Mouse (Mus musculus) cortical plate, adult 2 months (tissue): ENCODE measurements at regions not wholly inside any gene's neighbourhood (a gene's known extent, or its start where the extent isn't known, plus 50 kb on each side); places are given as distances from the start of the nearest gene placed in this dataset.
"Not testable (repeated sequence)": the region's sequence is repeated elsewhere in the genome, so short reads cannot be mapped to it uniquely, and the experiment has no call there.

Experiments
- H3K27ac ChIP-seq: fragments of 200-500 bp; 2 replicates; pipeline ENCODE4 v1.5.1; 2012; ENCODE audit warnings: low read length, control low read depth, inconsistent platforms; ENCODE audit not compliant: insufficient read depth
- H3K4me1 ChIP-seq: fragments of 200-500 bp; 2 replicates; pipeline ENCODE4 v1.6.1; 2011; ENCODE audit warnings: low read length; ENCODE audit not compliant: control insufficient read depth, insufficient read depth
- H3K4me3 ChIP-seq: fragments of 200-500 bp; 2 replicates; pipeline ENCODE4 v1.5.1; 2011; ENCODE audit warnings: mild to moderate bottlenecking, low read length, control low read depth; ENCODE audit not compliant: insufficient read depth
- CTCF ChIP-seq: fragments of 200-500 bp; IDR thresholded peaks from 2 replicates; pipeline ENCODE4 v1.5.1; 2011; ENCODE audit warnings: mild to moderate bottlenecking, control low read depth, low read length; ENCODE audit not compliant: insufficient read depth; ENCODE audit errors: extremely low read depth
- POLR2A ChIP-seq: fragments of 200-500 bp; IDR thresholded peaks from 2 replicates; pipeline ENCODE4 v1.6.1; 2011; ENCODE audit warnings: mild to moderate bottlenecking, low read length, control low read depth; ENCODE audit not compliant: insufficient read depth; ENCODE audit errors: extremely low read depth

GRCm38 (mm10) chr3:11094804-11095203, 759.3 kb upstream of the Gm38303 start:
- H3K27ac ChIP-seq: no peak overlapping the region
- TF ChIP-seq POLR2A: no peak
- TF ChIP-seq CTCF: no peak
- no peaks in the 10 kb centered on the region for H3K4me1 ChIP-seq
- H3K4me3 ChIP-seq: no peak overlapping the region

GRCm38 (mm10) chr3:11094138-11094537, 758.7 kb upstream of the Gm38303 start:
- no peak overlapping the region for H3K4me3 ChIP-seq
- no peaks in the 10 kb centered on the region for H3K4me1 ChIP-seq
- H3K27ac ChIP-seq: no peak overlapping the region
- no peak for TF ChIP-seq POLR2A
- peak; percentile 54; the same call in 1 of the 2 replicates for TF ChIP-seq CTCF

GRCm38 (mm10) chr3:11083291-11083690, 747.8 kb upstream of the Gm38303 start:
- Histone ChIP-seq H3K4me3 (no peak overlapping the region), H3K27ac (no peak overlapping the region)

GRCm38 (mm10) chr3:11074012-11074411, 738.5 kb upstream of the Gm38303 start:
- no peak for TF ChIP-seq POLR2A
- TF ChIP-seq CTCF: no peak
- no peaks in the 10 kb centered on the region for H3K4me1 ChIP-seq
- H3K4me3 ChIP-seq: no peak overlapping the region
- H3K27ac ChIP-seq: no peak overlapping the region

More at GRCm38 (mm10) chr3:11083291-11083690, 747.8 kb upstream of the Gm38303 start:
- no peaks in the 10 kb centered on the region for H3K4me1 ChIP-seq
- TF ChIP-seq CTCF (no peak), POLR2A (no peak)

- TF ChIP-seq CTCF: no peak
- Histone ChIP-seq H3K27ac (no peak overlapping the region), H3K4me1 (no peaks in the 10 kb centered on the region), H3K4me3 (no peak overlapping the region)
These were observed 699.7 kb upstream of the Gm38303 start for GRCm38 (mm10) chr3:11034995-11035769.

- H3K4me1 ChIP-seq: no peaks in the 10 kb centered on the region; the same call in 1 of the 2 replicates
- H3K27ac ChIP-seq: no peak overlapping the region
- TF ChIP-seq POLR2A: no peak
- TF ChIP-seq CTCF: no peak
- no peak overlapping the region for H3K4me3 ChIP-seq
These were observed 694.5 kb upstream of the Gm38303 start for GRCm38 (mm10) chr3:11029991-11030390.

GRCm38 (mm10) chr3:11024422-11024821, 688.9 kb upstream of the Gm38303 start:
- no peak for TF ChIP-seq CTCF
- TF ChIP-seq POLR2A: no peak
- no peak overlapping the region for H3K27ac ChIP-seq
- H3K4me1 ChIP-seq: no peaks in the 10 kb centered on the region
- no peak overlapping the region for H3K4me3 ChIP-seq

GRCm38 (mm10) chr3:11020048-11020447, 684.6 kb upstream of the Gm38303 start:
- no peaks in the 10 kb centered on the region for H3K4me1 ChIP-seq
- TF ChIP-seq CTCF: no peak
- TF ChIP-seq POLR2A: no peak
- no peak overlapping the region for H3K27ac ChIP-seq
- no peak overlapping the region for H3K4me3 ChIP-seq

- not testable (repeated sequence) for H3K4me1 ChIP-seq, H3K4me3 ChIP-seq
These were observed 679.4 kb upstream of the Gm38303 start for GRCm38 (mm10) chr3:11014911-11015310.

GRCm38 (mm10) chr3:11007363-11007762, 671.9 kb upstream of the Gm38303 start:
- Histone ChIP-seq H3K4me3 (no peak overlapping the region), H3K27ac (no peak overlapping the region), H3K4me1 (no peaks in the 10 kb centered on the region)
- no peak for TF ChIP-seq POLR2A
- TF ChIP-seq CTCF: no peak

More at GRCm38 (mm10) chr3:11014911-11015310, 679.4 kb upstream of the Gm38303 start:
- not testable (repeated sequence) for H3K27ac ChIP-seq
